Mouse (Mus musculus): ENCODE results near the gene Tgm7.

- TF ChIP-seq POLR2A (IDR thresholded peaks at IDR 0.05; ENCODE audit: low read depth, low read length) (no peak), CTCF (conservative IDR thresholded peaks at IDR 0.05; ENCODE audit: insufficient read depth, insufficient read length, low read depth, low read length) (no peak)
Observed at GRCm38 (mm10) chr2:121119260-121119659, 9.7 kb upstream of the Tgm7 start.
